Mouse (Mus musculus): ENCODE measurements around the gene Thumpd1.
A peak's percentile ranks its signal among the peaks of the same experiment; 100 is the strongest.
"Not testable (repeated sequence)": the region's sequence is repeated elsewhere in the genome, so short reads cannot be mapped to it uniquely, and the experiment has no call there.

Gene Thumpd1

GRCm38 (mm10) chr7:119720253-119720946, at the start of gene Thumpd1:
Gene Thumpd1 (minus strand): TSS chr7:119720798.
- DNase-seq (ENCODE audit: low read depth, low spot score): peak; percentile 85

- no peak for DNase-seq (ENCODE audit: low read depth, low spot score)
Measured at GRCm38 (mm10) chr7:119769895-119770294, 49.3 kb upstream of the Thumpd1 start.

- DNase-seq (ENCODE audit: low read depth, low spot score): no peak
Measured at GRCm38 (mm10) chr7:119766996-119767395, 46.4 kb upstream of the Thumpd1 start.

- DNase-seq (ENCODE audit: low read depth, low spot score): no peak
Measured at GRCm38 (mm10) chr7:119764377-119764776, 43.8 kb upstream of the Thumpd1 start.

GRCm38 (mm10) chr7:119762166-119762697, 41.6 kb upstream of the Thumpd1 start:
- DNase-seq (ENCODE audit: low read depth, low spot score): no peak

- no peak for DNase-seq (ENCODE audit: low read depth, low spot score)
Measured at GRCm38 (mm10) chr7:119760527-119760951, 39.9 kb upstream of the Thumpd1 start, which contains the start of gene Acsm3. Gene Acsm3 (plus strand): TSS chr7:119760923.

- no peak for DNase-seq (ENCODE audit: low read depth, low spot score)
Measured at GRCm38 (mm10) chr7:119753696-119754095, 33.1 kb upstream of the Thumpd1 start.

- no peak for DNase-seq (ENCODE audit: low read depth, low spot score)
Measured at GRCm38 (mm10) chr7:119749942-119750341, 29.3 kb upstream of the Thumpd1 start.

GRCm38 (mm10) chr7:119748761-119749160, 28.2 kb upstream of the Thumpd1 start:
- no peak for DNase-seq (ENCODE audit: low read depth, low spot score)

- no peak for DNase-seq (ENCODE audit: low read depth, low spot score)
Measured at GRCm38 (mm10) chr7:119745869-119746268, 25.3 kb upstream of the Thumpd1 start.

- no peak for DNase-seq (ENCODE audit: low read depth, low spot score)
Measured at GRCm38 (mm10) chr7:119744321-119744720, 23.7 kb upstream of the Thumpd1 start.

- not testable (repeated sequence) for DNase-seq (ENCODE audit: low read depth, low spot score)
Measured at GRCm38 (mm10) chr7:119739798-119740468, 19.3 kb upstream of the Thumpd1 start.

GRCm38 (mm10) chr7:119738877-119739276, 18.3 kb upstream of the Thumpd1 start:
- no peak for DNase-seq (ENCODE audit: low read depth, low spot score)

GRCm38 (mm10) chr7:119731262-119731661, 10.7 kb upstream of the Thumpd1 start:
- DNase-seq (ENCODE audit: low read depth, low spot score): not testable (repeated sequence)

- DNase-seq (ENCODE audit: low read depth, low spot score): no peak
Measured at GRCm38 (mm10) chr7:119727621-119728020, 7.0 kb upstream of the Thumpd1 start.

GRCm38 (mm10) chr7:119720947-119721310, 331 bp upstream of the Thumpd1 start:
- no peak for DNase-seq (ENCODE audit: low read depth, low spot score)

GRCm38 (mm10) chr7:119714111-119714510, 6.5 kb downstream of the Thumpd1 start:
- no peak for DNase-seq (ENCODE audit: low read depth, low spot score)

GRCm38 (mm10) chr7:119694926-119695325, 25.7 kb downstream of the Thumpd1 start:
- no peak for DNase-seq (ENCODE audit: low read depth, low spot score)

- DNase-seq (ENCODE audit: low read depth, low spot score): no peak
Measured at GRCm38 (mm10) chr7:119692302-119692701, 28.3 kb downstream of the Thumpd1 start.

GRCm38 (mm10) chr7:119689726-119690125, 30.9 kb downstream of the Thumpd1 start, which contains the start of gene Acsm4:
Gene Acsm4 (plus strand): TSS chr7:119690026.
- DNase-seq (ENCODE audit: low read depth, low spot score): no peak

GRCm38 (mm10) chr7:119682699-119683098, 37.9 kb downstream of the Thumpd1 start:
- no peak for DNase-seq (ENCODE audit: low read depth, low spot score)

- no peak for DNase-seq (ENCODE audit: low read depth, low spot score)
Measured at GRCm38 (mm10) chr7:119680107-119680506, 40.5 kb downstream of the Thumpd1 start.

GRCm38 (mm10) chr7:119673465-119673864, 47.1 kb downstream of the Thumpd1 start:
- peak; percentile 3 for DNase-seq (ENCODE audit: low read depth, low spot score)
